Mouse (Mus musculus): ENCODE measurements around the gene Pik3r1.

Pik3r1 gene

DNA sequence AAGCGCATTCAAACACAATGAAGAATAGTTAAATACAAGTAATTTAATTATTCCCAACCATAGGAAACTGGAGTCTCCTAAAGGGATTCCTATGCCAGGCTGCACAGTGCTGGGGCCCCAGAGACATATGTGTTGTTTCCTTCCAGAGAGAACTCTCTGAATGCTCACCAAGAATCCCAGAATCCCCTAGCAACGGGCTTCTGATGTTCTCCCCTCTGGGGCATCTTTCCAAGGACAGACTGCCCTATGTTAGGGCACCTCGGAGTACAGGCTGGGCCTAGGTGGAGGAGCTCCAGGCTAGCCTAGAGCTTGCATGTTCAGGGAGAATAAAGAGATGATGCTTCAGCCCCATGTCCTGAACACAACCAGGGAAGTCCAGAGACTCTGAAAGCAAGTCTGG, 58.2 kb downstream of the Pik3r1 start:
- no peak for DNase-seq (ENCODE audit: low read depth)

- DNase-seq (ENCODE audit: low read depth): peak; percentile 72
These were observed 60.8 kb downstream of the Pik3r1 start for GRCm38 (mm10) chr13:101707226-101707625.

- DNase-seq (ENCODE audit: low read depth): peak; percentile 77
These were observed 61.6 kb downstream of the Pik3r1 start for GRCm38 (mm10) chr13:101706426-101706825.

GRCm38 (mm10) chr13:101702096-101702775, 65.8 kb downstream of the Pik3r1 start:
- DNase-seq (ENCODE audit: low read depth): peak; percentile 89

DNA sequence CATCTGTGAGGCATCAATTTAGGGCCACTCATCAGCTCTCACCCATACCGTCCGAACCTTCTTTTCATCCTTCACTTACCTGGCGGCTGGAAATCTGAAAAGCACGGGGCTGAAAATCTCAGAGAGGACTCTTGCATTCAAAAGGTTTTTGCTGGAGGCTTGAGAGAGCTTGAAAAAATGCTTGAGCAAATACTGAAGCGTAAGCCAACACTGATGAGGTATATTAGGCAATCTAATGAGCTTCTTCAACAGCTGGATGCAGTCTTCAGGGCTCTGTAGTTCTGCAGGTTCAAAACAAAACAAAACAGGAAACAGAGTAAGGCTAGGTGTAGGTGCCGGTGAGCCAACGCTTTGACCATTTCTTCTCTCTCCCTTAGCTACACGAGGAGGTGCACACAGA, 66.4 kb downstream of the Pik3r1 start:
- DNase-seq (ENCODE audit: low read depth): no peak

DNA sequence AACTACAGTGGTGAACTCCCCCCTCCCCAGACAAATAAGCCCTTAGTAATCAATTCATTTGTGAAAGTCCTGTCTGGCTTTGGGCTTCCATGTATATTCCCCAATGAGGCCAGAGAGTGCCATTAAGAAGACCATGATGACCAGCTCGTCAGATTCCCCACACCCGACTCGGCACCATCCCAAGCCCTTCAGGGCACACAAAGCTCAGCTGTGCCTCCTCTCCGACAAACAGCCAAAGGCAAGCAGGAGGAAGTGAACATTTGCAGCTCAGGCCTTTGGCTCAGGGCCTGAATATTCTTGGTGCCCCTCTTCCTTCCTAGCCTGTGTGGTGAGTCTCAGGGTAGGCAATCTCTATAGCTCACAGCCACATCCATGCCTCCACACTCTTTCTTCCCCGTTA, 68.3 kb downstream of the Pik3r1 start:
- no peak for DNase-seq (ENCODE audit: low read depth)

GRCm38 (mm10) chr13:101697966-101698365, 70.1 kb downstream of the Pik3r1 start:
- DNase-seq (ENCODE audit: low read depth): no peak

DNA sequence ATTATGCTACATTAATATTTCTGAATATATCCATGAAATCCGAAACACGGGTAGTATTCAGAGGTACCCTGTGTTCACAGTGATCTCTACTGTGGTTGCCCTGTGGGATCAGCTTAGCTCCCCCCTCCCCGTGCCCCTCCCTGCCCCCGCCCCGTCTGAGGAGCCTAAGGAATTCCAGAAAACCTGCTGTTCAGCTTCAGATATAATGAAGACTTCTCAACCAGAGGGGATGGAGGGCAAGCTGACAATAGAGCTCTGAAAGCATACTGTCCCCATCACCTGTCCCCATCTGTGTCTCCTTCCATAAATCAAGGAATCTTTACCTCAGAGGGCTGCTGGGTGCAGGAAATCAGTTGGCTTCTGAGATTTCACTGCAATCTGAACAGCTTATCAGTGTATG, 70.6 kb downstream of the Pik3r1 start:
- DNase-seq (ENCODE audit: low read depth): no peak

DNA sequence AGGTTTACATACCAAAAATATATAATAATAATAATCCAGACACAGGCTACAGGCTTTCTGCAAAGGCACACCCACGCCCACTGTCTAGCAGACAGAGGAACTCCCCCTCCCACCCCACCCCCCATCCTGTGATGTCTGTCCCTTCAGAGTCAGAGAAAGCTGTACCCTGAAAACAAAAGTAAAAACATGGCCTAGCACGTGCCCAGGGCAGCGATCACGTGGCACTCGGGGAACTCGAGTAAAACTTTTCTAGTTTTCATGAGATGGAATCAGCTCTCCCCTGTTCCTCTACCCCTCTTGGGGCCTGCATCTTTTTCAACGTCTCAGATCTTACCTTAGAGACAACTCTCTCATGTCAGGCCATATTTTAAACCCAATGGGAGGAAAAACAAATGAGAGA, 71.2 kb downstream of the Pik3r1 start:
- DNase-seq (ENCODE audit: low read depth): peak; percentile 82

DNA sequence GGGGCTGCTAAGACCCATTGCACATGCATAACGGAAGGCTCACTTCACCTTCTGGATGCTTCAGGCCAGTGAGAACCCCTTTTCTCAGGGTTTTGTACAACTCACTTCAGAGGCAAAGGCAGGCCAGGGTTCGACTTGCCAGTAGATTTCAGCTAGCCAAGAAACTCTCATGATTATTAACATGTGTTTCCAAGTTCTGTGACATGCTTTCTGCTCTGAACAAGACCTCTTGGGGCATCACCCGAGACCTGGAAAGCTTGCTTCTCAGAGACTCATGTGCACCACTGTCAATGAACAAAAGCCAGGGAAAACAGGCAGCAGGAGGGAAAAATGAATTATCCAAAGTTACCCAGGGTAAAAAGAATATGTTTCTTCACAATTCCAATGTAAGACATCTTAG, 71.7 kb downstream of the Pik3r1 start:
- no peak for DNase-seq (ENCODE audit: low read depth)

- DNase-seq (ENCODE audit: low read depth): peak; percentile 92
These were observed 72.1 kb downstream of the Pik3r1 start for GRCm38 (mm10) chr13:101695876-101696275.

DNA sequence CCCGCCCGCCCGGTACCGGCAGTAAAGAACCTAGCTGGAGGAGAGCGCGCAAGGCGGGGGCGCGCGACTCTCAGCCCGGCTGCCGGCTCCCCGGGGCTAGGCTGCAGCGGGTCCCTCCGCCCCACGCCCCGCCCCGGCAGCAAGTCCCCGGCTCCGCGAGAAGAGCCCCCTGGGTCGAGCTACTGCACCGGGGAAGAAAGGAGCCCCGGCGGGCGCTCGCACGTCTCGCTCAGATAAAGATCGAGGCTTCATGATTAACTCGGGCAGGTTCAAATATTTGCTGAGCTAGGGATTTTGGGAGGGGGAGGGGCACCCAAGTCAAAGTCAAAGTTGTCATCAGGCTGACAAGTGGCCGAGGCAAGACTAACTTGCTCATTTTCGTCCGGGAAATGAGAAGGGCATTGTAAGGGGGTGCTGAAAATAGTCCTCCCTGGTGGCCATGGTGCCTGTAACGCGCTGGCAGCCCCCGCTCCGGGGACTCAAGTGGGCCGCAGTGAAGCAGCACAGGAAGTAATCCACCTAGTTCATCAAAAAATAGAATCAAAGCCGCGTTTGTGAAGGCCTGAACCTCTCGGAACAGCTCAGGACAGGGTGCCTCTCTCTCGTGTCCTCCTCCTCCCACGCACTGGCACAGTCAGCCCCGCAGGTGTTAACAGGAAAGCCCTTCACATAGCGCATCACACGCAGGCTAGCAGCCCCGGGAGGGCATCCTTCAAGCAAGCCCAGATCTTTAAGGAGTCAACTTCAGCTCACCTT, 73.3 kb downstream of the Pik3r1 start:
- DNase-seq (ENCODE audit: low read depth): peak; percentile 76

DNA sequence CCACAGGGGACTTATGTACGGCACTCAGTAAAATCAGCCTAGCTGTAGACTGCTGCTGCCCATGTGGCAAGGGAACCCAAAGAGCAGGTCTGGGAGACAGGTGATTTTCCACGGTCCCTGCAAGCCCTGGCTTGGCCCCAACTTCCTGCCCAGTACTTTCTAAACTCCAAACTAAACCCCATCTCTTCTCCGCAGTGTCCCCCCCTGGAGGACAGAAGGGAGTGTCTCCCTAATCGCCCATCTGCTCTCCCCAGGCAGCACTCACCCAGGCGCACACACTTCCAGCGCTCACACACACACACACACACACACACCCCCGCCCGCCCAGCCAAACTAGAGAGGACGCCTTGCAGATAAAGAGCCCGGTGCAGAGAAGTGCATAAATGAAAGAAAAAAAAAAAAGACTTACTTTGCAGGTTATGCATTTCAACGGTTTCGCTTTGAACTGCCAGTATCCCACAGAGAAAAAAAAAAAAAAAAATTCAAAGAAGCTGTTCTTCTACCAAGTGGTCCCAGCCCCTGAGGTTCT, 74.0 kb downstream of the Pik3r1 start:
- DNase-seq (ENCODE audit: low read depth): peak; percentile 74

DNA sequence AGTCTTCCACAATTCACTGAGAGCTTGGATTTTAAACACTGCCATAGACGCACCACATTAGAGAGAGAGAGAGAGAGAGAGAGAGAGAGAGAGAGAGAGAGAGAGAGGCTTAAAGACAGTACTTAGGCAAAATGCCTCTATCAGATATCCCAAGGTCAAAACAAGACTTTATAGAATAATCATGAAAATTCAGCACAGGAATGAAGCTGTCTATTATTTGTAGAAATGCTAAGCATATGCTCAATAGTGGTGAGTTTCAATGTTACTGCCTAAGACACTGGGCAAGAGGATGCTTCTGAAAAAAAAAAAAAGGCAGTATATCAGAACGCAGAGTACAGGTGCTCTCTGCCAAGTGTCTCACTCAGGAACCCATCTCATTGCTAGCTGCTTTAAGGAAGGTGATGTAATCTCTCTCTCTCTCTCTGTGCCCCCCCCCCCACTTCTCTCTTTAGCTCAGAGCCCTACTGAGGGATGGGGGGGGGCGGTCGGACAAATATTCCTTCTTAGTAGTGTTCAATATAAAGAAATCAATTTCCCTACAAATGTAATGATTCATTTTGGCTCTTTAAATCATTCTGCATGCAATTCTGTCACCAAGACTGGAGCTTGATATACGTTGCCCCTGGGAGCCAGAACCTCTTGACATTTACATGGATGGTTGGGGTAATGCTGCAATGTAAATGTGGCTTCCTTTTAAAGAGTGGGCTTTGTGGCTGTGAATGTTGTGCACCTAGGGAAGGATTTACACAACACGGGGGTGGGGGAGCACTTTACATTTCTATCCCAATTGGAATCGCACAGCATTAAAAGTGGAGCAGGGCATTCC, 74.9 kb downstream of the Pik3r1 start:
- no peak for DNase-seq (ENCODE audit: low read depth)

- DNase-seq (ENCODE audit: low read depth): no peak
These were observed 75.7 kb downstream of the Pik3r1 start for GRCm38 (mm10) chr13:101692239-101692784.

DNA sequence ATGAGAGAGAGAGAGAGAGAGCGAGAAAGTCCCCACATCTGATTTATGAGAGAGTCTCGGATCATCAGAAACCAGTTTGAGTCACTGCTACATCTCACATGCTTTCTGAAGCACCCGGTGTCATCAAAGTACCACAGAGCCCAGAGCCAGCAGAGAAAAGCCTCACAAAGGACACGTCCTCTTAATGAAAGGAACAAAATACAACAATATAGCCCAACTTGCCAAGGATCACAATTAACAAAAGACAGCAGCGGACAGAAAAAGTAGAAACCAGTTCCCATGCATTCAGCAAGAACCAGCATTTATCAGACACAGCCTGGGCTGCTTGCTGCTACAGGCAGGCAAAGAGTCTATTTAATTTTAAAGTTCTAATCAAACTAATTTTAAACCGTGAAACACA, 76.3 kb downstream of the Pik3r1 start:
- no peak for DNase-seq (ENCODE audit: low read depth)

DNA sequence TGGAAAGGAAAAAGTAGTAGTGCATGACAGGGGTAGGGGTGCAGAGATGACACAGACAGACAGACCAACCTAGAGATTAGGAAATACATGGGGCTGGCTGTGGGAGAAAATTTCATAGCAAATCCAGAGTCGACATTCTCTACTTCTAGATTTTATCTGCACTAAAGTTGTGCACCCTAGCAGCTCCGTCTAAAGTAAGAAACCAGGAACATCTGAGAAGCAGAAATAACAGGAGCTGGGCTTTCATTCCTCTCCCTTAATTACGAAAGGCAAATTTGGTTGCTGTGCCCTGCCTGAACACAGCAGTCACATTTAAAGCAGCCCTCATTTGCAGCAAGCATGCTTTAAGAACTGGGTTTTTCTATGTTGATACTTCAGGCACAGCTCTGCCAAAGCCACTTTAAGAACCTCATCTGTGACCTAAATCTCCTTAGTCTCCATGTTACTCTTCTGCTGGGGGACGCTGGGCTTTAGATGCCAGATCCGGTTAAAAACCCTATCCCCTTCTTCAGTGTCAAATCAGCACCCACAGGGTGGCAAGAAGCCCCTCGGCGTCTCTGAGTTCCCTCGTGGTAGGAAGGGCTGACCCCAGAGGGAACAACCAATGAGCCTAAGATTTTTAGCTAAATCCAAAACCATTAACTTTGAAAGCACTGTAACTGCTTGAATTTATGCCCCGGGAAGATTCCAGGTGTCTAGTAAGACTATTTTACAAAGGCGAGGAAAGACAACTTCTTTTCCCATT, 76.9 kb downstream of the Pik3r1 start:
- no peak for DNase-seq (ENCODE audit: low read depth)

GRCm38 (mm10) chr13:101690167-101690566, 77.8 kb downstream of the Pik3r1 start:
- DNase-seq (ENCODE audit: low read depth): no peak

GRCm38 (mm10) chr13:101686256-101686655, 81.8 kb downstream of the Pik3r1 start:
- DNase-seq (ENCODE audit: low read depth): no peak

DNA sequence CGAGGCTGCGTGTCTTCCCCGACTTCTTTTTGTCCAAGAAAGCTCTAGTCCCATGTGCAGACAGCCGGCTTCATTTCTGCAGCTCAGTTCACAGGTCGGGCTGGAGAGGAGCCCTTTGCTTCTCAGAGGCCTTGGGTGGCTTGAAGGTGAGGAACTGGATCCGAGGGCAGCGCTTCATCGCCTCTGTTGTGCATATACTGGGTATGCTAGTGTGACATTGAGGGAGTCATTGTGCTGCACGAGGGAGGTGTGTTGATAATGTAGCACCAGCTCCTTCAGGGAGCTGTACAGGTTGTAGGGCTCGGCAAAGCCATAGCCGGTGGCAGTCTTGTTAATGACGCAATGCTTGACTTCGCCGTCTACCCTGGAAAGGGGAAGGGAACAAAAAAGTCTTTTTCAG, 83.3 kb downstream of the Pik3r1 start:
- DNase-seq (ENCODE audit: low read depth): no peak

- no peak for DNase-seq (ENCODE audit: low read depth)
These were observed 85.6 kb downstream of the Pik3r1 start for GRCm38 (mm10) chr13:101682378-101682777.

DNA sequence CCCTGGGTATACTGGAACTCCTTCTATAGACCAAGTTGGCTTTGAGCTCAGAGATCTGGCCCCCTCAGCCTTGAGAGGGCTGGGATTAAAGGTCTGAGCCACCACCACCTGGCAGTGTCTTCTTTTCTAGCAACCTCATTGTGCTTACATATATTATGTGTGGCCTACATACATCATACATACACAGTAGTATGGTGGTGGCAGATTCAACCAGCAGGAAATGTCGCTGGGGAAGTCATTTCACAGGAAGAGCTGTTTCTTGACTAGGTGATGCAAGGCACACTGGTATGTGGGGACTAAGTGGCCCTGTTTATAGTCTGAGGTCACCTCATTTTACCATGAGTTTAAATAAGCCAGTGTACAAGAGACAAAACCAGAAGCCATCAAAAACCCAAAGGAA, 87.9 kb downstream of the Pik3r1 start:
- DNase-seq (ENCODE audit: low read depth): no peak
